Mouse (Mus musculus): ENCODE results near the gene Armt1. TPM values are rescaled to one million over a fixed set of nuclear protein-coding genes. Genes with fewer than 3 reads are reported as not detected.

Armt1 gene
- total and polyA plus RNA-seq, 3 experiments = 20.7 to 45.1 (median 32.1) TPM

GRCm38 (mm10) chr10:4469406-4469805, 37.1 kb downstream of the Armt1 start:
- Histone ChIP-seq H3K9ac (ENCODE audit: insufficient read depth, low read depth) (no peak overlapping the region), H3K79me2 (replicated peaks; ENCODE audit: control insufficient read depth, extremely low read depth, insufficient read depth, poor library complexity, severe bottlenecking) (no peaks in the 10 kb centered on the region), H3K4me2 (ENCODE audit: insufficient read depth, low read depth, poor library complexity, severe bottlenecking) (no peak overlapping the region), H3K27me3 (replicated peaks) (no peaks in the 10 kb centered on the region), H3K36me3 (replicated peaks in 1 of 2; ENCODE audit: control insufficient read depth in 1 of 2, insufficient read depth in 1 of 2, low read length in 1 of 2) (no peaks in the 10 kb centered on the region), H3K27ac (ENCODE audit: insufficient read depth, low read depth) (no peak overlapping the region), H3K4me3 (replicated peaks in 1 of 3; ENCODE audit: low read depth in 2 of 3, low read length in 2 of 3, poor library complexity in 1 of 3) (no peak overlapping the region), H3K4me1 (ENCODE audit: control insufficient read depth in 1 of 2, insufficient read depth in 2 of 2) (peaks cover 0 to 8% of the 10 kb centered on the region in 2 experiments; a peak in 2 of 4 replicates), H3K9me3 (replicated peaks; ENCODE audit: low read length) (peaks cover 3% of the 10 kb centered on the region)
- no peak for DNase-seq (ENCODE audit: extremely low read depth)
- dilution Hi-C loops (cut with MboI; ENCODE audit: extremely low pct_ligation_motif_present, extremely low pct_unique_long_range_greater_than_20kb, low sequenced_read_pairs) = no loop called here
- in situ Hi-C loops (cut with MboI; ENCODE audit: low pct_ligation_motif_present, low pct_unique_long_range_greater_than_20kb, low sequenced_read_pairs) = no loop called here
- TF ChIP-seq CTCF (conservative IDR thresholded peaks at IDR 0.05 in 1 of 2, IDR thresholded peaks at IDR 0.05 in 1 of 2; ENCODE audit: low read depth in 2 of 2, low read length in 2 of 2) (no peak), ZNF384 (IDR thresholded peaks at IDR 0.05; ENCODE audit: low read depth, low read length) (peak; percentile 78)

GRCm38 (mm10) chr10:4473591-4473993, 41.3 kb downstream of the Armt1 start:
- dilution Hi-C loops (cut with MboI; ENCODE audit: extremely low pct_ligation_motif_present, extremely low pct_unique_long_range_greater_than_20kb, low sequenced_read_pairs) = no loop called here
- no peak overlapping the region for H3K27ac ChIP-seq (ENCODE audit: insufficient read depth, low read depth)
- no peaks in the 10 kb centered on the region for H3K9me3 ChIP-seq (replicated peaks; ENCODE audit: low read length)
- DNase-seq (ENCODE audit: extremely low read depth) = no peak
- no peak overlapping the region for H3K9ac ChIP-seq (ENCODE audit: insufficient read depth, low read depth)
- H3K79me2 ChIP-seq (replicated peaks; ENCODE audit: control insufficient read depth, extremely low read depth, insufficient read depth, poor library complexity, severe bottlenecking) = no peaks in the 10 kb centered on the region
- H3K36me3 ChIP-seq (replicated peaks in 1 of 2; ENCODE audit: control insufficient read depth in 1 of 2, insufficient read depth in 1 of 2, low read length in 1 of 2) = no peaks in the 10 kb centered on the region
- peaks cover 0 to 6% of the 10 kb centered on the region in 2 experiments; a peak in 2 of 4 replicates for H3K4me1 ChIP-seq (ENCODE audit: control insufficient read depth in 1 of 2, insufficient read depth in 2 of 2)
- H3K27me3 ChIP-seq (replicated peaks) = no peaks in the 10 kb centered on the region
- TF ChIP-seq JUND (conservative IDR thresholded peaks at IDR 0.05; ENCODE audit: low read depth, low read length) (no peak), USF1 (IDR thresholded peaks at IDR 0.05; ENCODE audit: low read depth, low read length) (no peak), ZKSCAN1 (IDR thresholded peaks at IDR 0.05; ENCODE audit: borderline replicate concordance, low read depth, low read length) (no peak), CHD2 (IDR thresholded peaks at IDR 0.05; ENCODE audit: low read length) (no peak), NRF1 (IDR thresholded peaks at IDR 0.05; ENCODE audit: low read depth, low read length) (no peak), GABPA (IDR thresholded peaks at IDR 0.05; ENCODE audit: insufficient replicate concordance, low read depth, low read length) (no peak)
- in situ Hi-C loops (cut with MboI; ENCODE audit: low pct_ligation_motif_present, low pct_unique_long_range_greater_than_20kb, low sequenced_read_pairs) = no loop called here
- H3K4me3 ChIP-seq (replicated peaks in 1 of 3; ENCODE audit: low read depth in 2 of 3, low read length in 2 of 3, poor library complexity in 1 of 3) = no peak overlapping the region
- H3K4me2 ChIP-seq (ENCODE audit: insufficient read depth, low read depth, poor library complexity, severe bottlenecking) = no peak overlapping the region

- Histone ChIP-seq H3K9ac (ENCODE audit: insufficient read depth, low read depth) (no peak overlapping the region), H3K79me2 (replicated peaks; ENCODE audit: control insufficient read depth, extremely low read depth, insufficient read depth, poor library complexity, severe bottlenecking) (no peaks in the 10 kb centered on the region), H3K4me1 (ENCODE audit: control insufficient read depth in 1 of 2, insufficient read depth in 2 of 2) (no peaks in the 10 kb centered on the region), H3K4me2 (ENCODE audit: insufficient read depth, low read depth, poor library complexity, severe bottlenecking) (0 out of 2 replicates have a peak overlapping the region, but pooled peaks have one; percentile 0), H3K27ac (ENCODE audit: insufficient read depth, low read depth) (no peak overlapping the region), H3K9me3 (replicated peaks; ENCODE audit: low read length) (no peaks in the 10 kb centered on the region), H3K27me3 (replicated peaks) (no peaks in the 10 kb centered on the region), H3K4me3 (replicated peaks in 1 of 3; ENCODE audit: low read depth in 2 of 3, low read length in 2 of 3, poor library complexity in 1 of 3) (no peak overlapping the region), H3K36me3 (replicated peaks in 1 of 2; ENCODE audit: control insufficient read depth in 1 of 2, insufficient read depth in 1 of 2, low read length in 1 of 2) (no peaks in the 10 kb centered on the region)
- no peak for TF ChIP-seq TCF12 (IDR thresholded peaks at IDR 0.05; ENCODE audit: low read depth, low read length)
- in situ Hi-C loops (cut with MboI; ENCODE audit: low pct_ligation_motif_present, low pct_unique_long_range_greater_than_20kb, low sequenced_read_pairs) = no loop called here
- dilution Hi-C loops (cut with MboI; ENCODE audit: extremely low pct_ligation_motif_present, extremely low pct_unique_long_range_greater_than_20kb, low sequenced_read_pairs) = no loop called here
- no peak for DNase-seq (ENCODE audit: extremely low read depth)
Observed at GRCm38 (mm10) chr10:4475431-4475830, 43.2 kb downstream of the Armt1 start.
